Mouse (Mus musculus): ENCODE data around the gene Tcp1.
"Not testable (repeated sequence)": the region's sequence is repeated elsewhere in the genome, so short reads cannot be mapped to it uniquely, and the experiment has no call there.

Gene Tcp1

GRCm38 (mm10) chr17:12915881-12916583, 531 bp downstream of the Tcp1 start, which contains the start of gene Mrpl18:
Gene Mrpl18, minus strand, starts transcription at chr17:12916345.
- peak; percentile 100 for DNase-seq

- peak; percentile 61 for DNase-seq
These were observed 1.3 kb downstream of the Tcp1 start for GRCm38 (mm10) chr17:12916588-12917380.

- DNase-seq: no peak
These were observed 5.6 kb downstream of the Tcp1 start for GRCm38 (mm10) chr17:12921073-12921472.

- no peak for DNase-seq
These were observed 9.5 kb downstream of the Tcp1 start for GRCm38 (mm10) chr17:12925001-12925400.

GRCm38 (mm10) chr17:12925703-12926180, 10.2 kb downstream of the Tcp1 start:
- DNase-seq: no peak

GRCm38 (mm10) chr17:12931576-12931975, 16.1 kb downstream of the Tcp1 start:
- DNase-seq: not testable (repeated sequence)

- no peak for DNase-seq
These were observed 20.2 kb downstream of the Tcp1 start for GRCm38 (mm10) chr17:12935719-12936118.

GRCm38 (mm10) chr17:12937412-12937970, 22.0 kb downstream of the Tcp1 start:
- DNase-seq: no peak

- no peak for DNase-seq
These were observed 22.6 kb downstream of the Tcp1 start for GRCm38 (mm10) chr17:12938077-12938476.

- DNase-seq: not testable (repeated sequence)
These were observed 24.1 kb downstream of the Tcp1 start for GRCm38 (mm10) chr17:12939377-12940148.

GRCm38 (mm10) chr17:12940151-12940805, 24.8 kb downstream of the Tcp1 start, which contains the start of gene Acat3:
Gene Acat3, minus strand, starts transcription at chr17:12940600.
- DNase-seq: peak; percentile 39

GRCm38 (mm10) chr17:12941543-12942260, 26.2 kb downstream of the Tcp1 start:
- DNase-seq: no peak

GRCm38 (mm10) chr17:12942459-12943162, 27.1 kb downstream of the Tcp1 start:
- no peak for DNase-seq

GRCm38 (mm10) chr17:12949669-12950068, 34.2 kb downstream of the Tcp1 start:
- DNase-seq: no peak

- no peak for DNase-seq
These were observed 41.2 kb downstream of the Tcp1 start for GRCm38 (mm10) chr17:12956664-12957063.

GRCm38 (mm10) chr17:12959377-12959776, 43.9 kb downstream of the Tcp1 start:
- not testable (repeated sequence) for DNase-seq

GRCm38 (mm10) chr17:12960331-12960873, 44.9 kb downstream of the Tcp1 start, which contains the start of gene Acat2:
Gene Acat2, minus strand, starts transcription at chr17:12960747.
- DNase-seq: peak; percentile 95

GRCm38 (mm10) chr17:12963476-12963875, 48.0 kb downstream of the Tcp1 start:
- no peak for DNase-seq

GRCm38 (mm10) chr17:12967173-12967572, 51.7 kb downstream of the Tcp1 start:
- DNase-seq: no peak

- DNase-seq: no peak
These were observed 58.4 kb downstream of the Tcp1 start for GRCm38 (mm10) chr17:12973851-12974250.

Measured in embryo, embryonic 11 days (tissue).